Mouse (Mus musculus) B cell, adult 62 days (primary cell): ENCODE measurements around the gene Gm20937. TPM values are rescaled to one million over a fixed set of nuclear protein-coding genes. Genes with fewer than 3 reads are reported as not detected.

Experiments
- total RNA-seq: library from RNA; stranded (reverse); gene quantifications from 4 replicates; pipeline ENCODE4 v1.2.4, GENCODE M21; 2023

The Gm20937 gene
- total RNA-seq: not detected in 4 replicates

GRCm38 (mm10) chrY:68294798-68295197 is at the start of gene Gm20937:
TSS of gene Gm20937 (minus strand) at chrY:68294898.

Other genes with a start within 250 kb of the Gm20937 start
- gene Gm20816, start 243.1 kb upstream of the Gm20937 start, total RNA-seq: not detected in 4 replicates